Mouse (Mus musculus) small intestine, adult 2 months (tissue): Measurements from ENCODE around the gene Vav3.

ENCODE experiments used
- CTCF ChIP-seq: fragments of 200-500 bp; IDR thresholded peaks from 2 replicates; pipeline ENCODE4 v1.5.1; 2012; ENCODE audit warnings: low read depth, mild to moderate bottlenecking, control low read depth, inconsistent platforms, low read length, moderate library complexity, mixed read lengths; ENCODE audit not compliant: insufficient replicate concordance, insufficient read length; ENCODE audit errors: extremely low read depth
- POLR2A ChIP-seq: fragments of 200-500 bp; IDR thresholded peaks from 2 replicates; pipeline ENCODE4 v1.6.1; 2012; ENCODE audit warnings: low read depth, mild to moderate bottlenecking, control low read depth, inconsistent platforms, low read length, moderate library complexity

GRCm38 (mm10) chr3:109368383-109369289, 28.2 kb downstream of the Vav3 start:
- no peak for TF ChIP-seq CTCF
- TF ChIP-seq POLR2A: no peak
